Mouse (Mus musculus): ENCODE results near the gene Tiam2. TPM values are rescaled to one million over a fixed set of nuclear protein-coding genes. Genes with fewer than 3 reads are reported as not detected.

Tiam2 gene
- total RNA-seq, 1 experiment from 2014 or later, result 161 TPM

- no peak for ATAC-seq (replicated peaks; ENCODE audit: insufficient number of reproducible peaks, low FRiP score, low TSS enrichment, poor library complexity, severe bottlenecking)
Observed at GRCm38 (mm10) chr17:3379753-3380588, 53.6 kb downstream of the Tiam2 start.

- ATAC-seq (replicated peaks; ENCODE audit: insufficient number of reproducible peaks, low FRiP score, low TSS enrichment, poor library complexity, severe bottlenecking), result no peak
Observed at GRCm38 (mm10) chr17:3385391-3385790, 59.0 kb downstream of the Tiam2 start.

DNA sequence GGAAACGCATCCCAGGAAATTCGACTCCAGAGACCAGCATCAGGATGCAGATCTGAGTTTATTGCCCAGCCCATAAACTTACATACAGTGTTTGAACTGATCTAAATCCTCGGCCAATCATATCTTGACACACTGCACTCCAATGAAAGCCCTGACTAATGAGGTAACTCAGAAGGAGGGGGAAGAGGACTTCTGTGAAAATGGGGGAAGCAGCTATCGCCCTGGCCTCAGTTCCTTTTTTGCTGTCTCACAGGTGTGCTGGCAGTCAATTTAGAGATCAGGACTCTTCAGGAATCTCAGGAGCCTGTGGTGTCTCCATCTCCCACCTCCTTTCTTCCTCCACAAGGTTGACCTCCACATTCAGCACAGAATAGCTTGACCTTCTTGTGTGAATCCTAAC lies 61.4 kb downstream of the Tiam2 start:
- ATAC-seq (replicated peaks; ENCODE audit: insufficient number of reproducible peaks, low FRiP score, low TSS enrichment, poor library complexity, severe bottlenecking), result no peak

DNA sequence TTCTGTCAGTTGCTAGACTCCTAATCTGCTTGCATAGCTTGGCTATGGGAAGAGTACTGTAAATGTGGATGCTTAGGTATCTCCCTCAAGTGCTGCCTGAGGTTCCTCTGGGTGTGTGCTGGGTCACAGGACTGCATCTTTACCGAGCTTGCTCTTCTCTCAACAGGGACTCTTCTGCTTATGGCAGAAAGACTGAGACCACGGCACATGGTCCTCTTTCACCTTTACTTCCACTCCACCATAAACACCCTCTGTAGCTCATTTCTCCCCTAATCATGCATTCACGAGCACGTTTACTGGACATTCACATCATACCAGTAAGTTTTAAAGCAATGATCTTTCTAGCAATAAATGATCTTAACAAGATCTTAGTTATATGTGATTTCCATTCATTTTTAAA lies 63.4 kb downstream of the Tiam2 start:
- no peak for ATAC-seq (replicated peaks; ENCODE audit: insufficient number of reproducible peaks, low FRiP score, low TSS enrichment, poor library complexity, severe bottlenecking)

DNA sequence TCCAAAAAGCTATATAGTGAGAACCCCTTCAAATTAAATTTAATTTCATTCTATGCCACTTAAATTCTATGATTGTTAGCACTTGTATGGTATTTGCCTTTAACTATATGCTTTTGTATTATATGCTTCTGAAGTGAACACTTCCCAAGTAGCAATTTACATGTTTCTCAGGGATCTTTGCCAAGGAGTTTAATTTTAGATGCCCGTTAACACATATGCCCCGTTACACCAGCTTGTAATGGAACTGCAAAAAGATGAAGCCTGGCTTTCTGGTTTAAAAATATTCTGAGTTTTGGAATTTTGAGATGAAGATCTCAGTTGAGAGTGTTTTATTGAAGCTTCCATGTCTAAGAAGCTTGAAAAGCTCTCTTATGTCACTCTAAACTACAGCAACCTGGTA lies 67.6 kb downstream of the Tiam2 start:
- no peak for ATAC-seq (replicated peaks; ENCODE audit: insufficient number of reproducible peaks, low FRiP score, low TSS enrichment, poor library complexity, severe bottlenecking)

- no peak for ATAC-seq (replicated peaks; ENCODE audit: insufficient number of reproducible peaks, low FRiP score, low TSS enrichment, poor library complexity, severe bottlenecking)
Observed at GRCm38 (mm10) chr17:3394985-3395384, 68.6 kb downstream of the Tiam2 start.

GRCm38 (mm10) chr17:3396881-3397281 lies 70.5 kb downstream of the Tiam2 start:
- ATAC-seq (replicated peaks; ENCODE audit: insufficient number of reproducible peaks, low FRiP score, low TSS enrichment, poor library complexity, severe bottlenecking), result no peak

GRCm38 (mm10) chr17:3397836-3398235 lies 71.5 kb downstream of the Tiam2 start:
- no peak for ATAC-seq (replicated peaks; ENCODE audit: insufficient number of reproducible peaks, low FRiP score, low TSS enrichment, poor library complexity, severe bottlenecking)

- no peak for ATAC-seq (replicated peaks; ENCODE audit: insufficient number of reproducible peaks, low FRiP score, low TSS enrichment, poor library complexity, severe bottlenecking)
Observed at GRCm38 (mm10) chr17:3405350-3406073, 79.1 kb downstream of the Tiam2 start.

DNA sequence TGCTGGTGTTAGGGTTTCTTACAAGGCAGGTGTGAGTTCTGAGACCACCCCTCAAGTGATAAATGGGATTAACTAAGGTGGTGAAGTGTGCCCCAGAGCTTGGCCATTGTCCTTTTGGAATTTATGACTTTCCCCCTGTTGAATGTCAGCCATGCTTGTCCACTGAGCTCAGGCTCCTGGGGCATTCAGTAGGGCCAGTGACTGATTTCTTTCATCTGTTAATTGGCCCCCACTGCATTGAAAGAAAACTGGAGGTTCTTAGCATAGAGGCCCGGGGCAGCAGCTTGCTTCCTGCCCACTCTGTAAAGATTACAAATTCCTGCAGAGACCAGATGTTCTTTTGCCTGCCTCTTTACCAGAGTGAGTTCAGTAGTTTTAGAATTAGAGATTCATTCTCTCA lies 80.7 kb downstream of the Tiam2 start:
- no peak for ATAC-seq (replicated peaks; ENCODE audit: insufficient number of reproducible peaks, low FRiP score, low TSS enrichment, poor library complexity, severe bottlenecking)

DNA sequence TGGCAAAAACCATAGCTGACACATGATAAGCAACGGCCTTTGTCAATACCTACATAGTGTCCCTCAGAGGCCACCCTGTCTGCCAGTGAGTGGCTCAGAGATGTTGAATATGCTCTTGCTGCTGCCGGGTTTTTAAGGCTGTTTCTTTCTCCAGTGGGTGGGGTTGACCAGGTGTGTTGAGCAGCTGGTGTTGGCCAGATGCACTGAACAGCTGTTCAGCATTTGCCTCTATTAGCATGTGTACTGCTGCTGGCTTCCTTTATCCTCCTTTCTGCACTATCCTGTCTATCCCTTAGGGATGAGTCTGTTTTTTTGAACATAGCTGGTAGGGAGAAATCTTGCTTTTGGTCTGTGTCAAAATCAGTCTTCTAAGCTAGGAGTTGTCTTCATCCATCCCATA lies 83.9 kb downstream of the Tiam2 start:
- no peak for ATAC-seq (replicated peaks; ENCODE audit: insufficient number of reproducible peaks, low FRiP score, low TSS enrichment, poor library complexity, severe bottlenecking)

GRCm38 (mm10) chr17:3412771-3413170 lies 86.4 kb downstream of the Tiam2 start:
- no peak for ATAC-seq (replicated peaks; ENCODE audit: insufficient number of reproducible peaks, low FRiP score, low TSS enrichment, poor library complexity, severe bottlenecking)

GRCm38 (mm10) chr17:3415580-3415979 lies 89.2 kb downstream of the Tiam2 start:
- ATAC-seq (replicated peaks; ENCODE audit: insufficient number of reproducible peaks, low FRiP score, low TSS enrichment, poor library complexity, severe bottlenecking), result no peak

GRCm38 (mm10) chr17:3416401-3416800 lies 90.0 kb downstream of the Tiam2 start:
- no peak for ATAC-seq (replicated peaks; ENCODE audit: insufficient number of reproducible peaks, low FRiP score, low TSS enrichment, poor library complexity, severe bottlenecking)

- no peak for ATAC-seq (replicated peaks; ENCODE audit: insufficient number of reproducible peaks, low FRiP score, low TSS enrichment, poor library complexity, severe bottlenecking)
Observed at GRCm38 (mm10) chr17:3419368-3419928, 93.1 kb downstream of the Tiam2 start.

GRCm38 (mm10) chr17:3420148-3420547 lies 93.8 kb downstream of the Tiam2 start:
- ATAC-seq (replicated peaks; ENCODE audit: insufficient number of reproducible peaks, low FRiP score, low TSS enrichment, poor library complexity, severe bottlenecking), result no peak

- ATAC-seq (replicated peaks; ENCODE audit: insufficient number of reproducible peaks, low FRiP score, low TSS enrichment, poor library complexity, severe bottlenecking), result no peak
Observed at GRCm38 (mm10) chr17:3423416-3423815, 97.0 kb downstream of the Tiam2 start.

- ATAC-seq (replicated peaks; ENCODE audit: insufficient number of reproducible peaks, low FRiP score, low TSS enrichment, poor library complexity, severe bottlenecking), result no peak
Observed at GRCm38 (mm10) chr17:3428659-3429058, 102.3 kb downstream of the Tiam2 start.

- no peak for ATAC-seq (replicated peaks; ENCODE audit: insufficient number of reproducible peaks, low FRiP score, low TSS enrichment, poor library complexity, severe bottlenecking)
Observed at GRCm38 (mm10) chr17:3432590-3433498, 106.5 kb downstream of the Tiam2 start.

Data from monocyte, adult 5-6 weeks (primary cell).